Mouse (Mus musculus) lung, embryonic 14.5 days (tissue): ENCODE measurements at regions not wholly inside any gene's neighbourhood (a gene's known extent, or its start where the extent isn't known, plus 50 kb on each side); places are given as distances from the start of the nearest gene placed in this dataset.
A peak's percentile ranks its signal among the peaks of the same experiment; 100 is the strongest.

ENCODE experiments used
- ATAC-seq: fragments of 200-750 bp; cut with Nextera tagmentation; 2 replicates; pipeline ENCODE4 v1.8.0; 2017; ENCODE audit warnings: mild to moderate bottlenecking, moderate TSS enrichment, moderate library complexity; ENCODE audit not compliant: insufficient read depth
- DNase-seq: peaks from one replicate; pipeline ENCODE4 v3.0.0-alpha.2; 2015
- H3K27ac ChIP-seq: fragments of 300-500 bp; sonication (generic); 2 replicates; pipeline ENCODE4 v1.5.1; 2014; ENCODE audit warnings: low read depth, mild to moderate bottlenecking, moderate library complexity
- H3K27me3 ChIP-seq: fragments of 300-500 bp; sonication (generic); 2 replicates; pipeline ENCODE4 v1.6.1; 2014; ENCODE audit warnings: low read length, control low read depth; ENCODE audit not compliant: insufficient read depth
- H3K36me3 ChIP-seq: fragments of 300-500 bp; sonication (generic); 2 replicates; pipeline ENCODE4 v1.6.1; 2014; ENCODE audit warnings: control low read depth; ENCODE audit not compliant: insufficient read depth
- H3K4me1 ChIP-seq: fragments of 300-500 bp; sonication (generic); 2 replicates; pipeline ENCODE4 v1.6.1; 2014; ENCODE audit warnings: antibody characterized with exemption, control low read depth; ENCODE audit not compliant: insufficient read depth
- H3K4me2 ChIP-seq: fragments of 300-500 bp; sonication (generic); 2 replicates; pipeline ENCODE4 v1.6.1; 2014; ENCODE audit warnings: mild to moderate bottlenecking
- H3K4me3 ChIP-seq: fragments of 300-500 bp; sonication (generic); 2 replicates; pipeline ENCODE4 v1.5.1; 2014; ENCODE audit warnings: low read depth, low read length
- H3K9ac ChIP-seq: fragments of 300-500 bp; sonication (generic); 2 replicates; pipeline ENCODE4 v1.6.1; 2014
- H3K9me3 ChIP-seq: fragments of 300-500 bp; sonication (generic); 2 replicates; pipeline ENCODE4 v1.6.1; 2016; ENCODE audit warnings: low read depth, low read length, control low read depth
- CTCF ChIP-seq: IDR thresholded peaks from 2 replicates; pipeline ENCODE4 v1.5.1; 2016; ENCODE audit warnings: antibody characterized with exemption, low read depth
- WGBS: fragments of 180-500 bp; shearing (Covaris S2); extraction: QIAGEN DNeasy Blood & Tissue Kit; methylation state at CpG from one replicate; pipeline ENCODE4 v1.1.7; 2014; 5-methylcytosine and 5-hydroxymethylcytosine counted together

DNA sequence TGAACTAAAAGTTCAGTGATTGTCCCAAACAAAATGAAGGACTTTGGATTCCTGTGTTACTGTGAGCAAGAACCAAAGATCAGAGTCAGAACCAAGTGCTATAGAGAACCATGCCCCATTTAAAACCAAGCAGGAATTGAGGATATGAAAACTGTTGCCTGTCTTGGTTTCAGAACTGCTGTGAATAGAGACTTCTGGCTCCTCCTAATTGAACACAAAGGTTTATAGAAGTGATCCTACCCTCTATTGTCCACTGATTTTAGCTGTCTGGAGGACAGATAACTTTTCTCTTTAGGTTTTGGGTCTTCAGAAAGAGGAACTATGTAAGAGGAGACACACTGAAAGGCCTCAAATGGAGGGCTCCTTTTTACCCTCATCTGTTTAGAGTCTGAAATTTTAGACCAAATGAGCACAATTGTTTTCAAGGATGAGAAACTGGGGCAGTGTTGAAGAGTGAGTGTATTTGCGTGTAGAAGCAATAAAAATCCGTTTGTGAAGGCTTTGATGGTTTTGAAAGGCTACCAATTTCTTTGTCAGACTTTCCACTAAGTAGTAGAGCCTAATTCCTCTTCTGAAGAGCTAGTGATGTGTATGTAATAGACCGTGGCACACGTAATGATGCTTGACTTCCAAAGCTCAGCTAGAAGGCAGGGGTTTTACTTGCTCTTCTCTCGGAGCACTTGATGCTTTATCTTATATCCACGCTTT lies 255.6 kb downstream of the Gpd2 start:
- H3K9ac ChIP-seq: no peak overlapping the region
- H3K4me2 ChIP-seq: no peak overlapping the region
- ATAC-seq: no peak
- H3K27me3 ChIP-seq: no peaks in the 10 kb centered on the region
- H3K27ac ChIP-seq: no peak overlapping the region
- no peaks in the 10 kb centered on the region for H3K36me3 ChIP-seq
- no peaks in the 10 kb centered on the region for H3K9me3 ChIP-seq
- H3K4me3 ChIP-seq: no peak overlapping the region
- no peak for DNase-seq
- H3K4me1 ChIP-seq: no peaks in the 10 kb centered on the region
- TF ChIP-seq CTCF: no peak
- 72% methylated on average over 6 of the region's 6 CpGs for WGBS

DNA sequence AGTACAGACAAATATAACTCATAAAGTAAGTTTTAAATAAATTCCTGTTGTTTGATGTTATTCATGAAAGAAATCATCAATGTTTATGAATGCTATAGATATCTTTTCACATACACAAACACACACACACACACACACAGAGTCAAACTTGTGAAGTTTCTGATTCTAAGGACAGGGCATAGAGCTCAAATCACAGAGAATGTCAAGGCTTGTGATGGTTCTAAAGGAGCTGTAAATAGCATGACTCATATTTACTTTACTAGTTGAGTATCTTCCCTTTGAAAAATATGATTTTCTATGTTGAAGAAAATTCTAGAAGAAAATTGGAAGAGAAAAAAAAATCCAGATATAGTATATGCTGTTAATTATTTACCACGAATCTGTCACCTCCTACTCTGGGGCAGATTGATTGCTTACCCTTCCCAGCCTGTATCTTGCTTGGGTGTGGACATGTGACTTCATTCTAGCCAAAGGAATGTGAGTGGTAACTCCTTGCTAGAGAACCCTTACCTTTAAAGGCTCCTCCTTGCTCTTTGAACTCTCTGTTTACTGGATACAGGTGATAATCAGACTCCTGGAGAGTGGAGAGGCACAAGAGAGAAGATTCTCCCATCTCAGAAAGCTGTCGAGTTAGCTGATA lies 259.0 kb downstream of the Gpd2 start:
- no peak for DNase-seq
- Histone ChIP-seq H3K27me3 (no peaks in the 10 kb centered on the region), H3K36me3 (no peaks in the 10 kb centered on the region), H3K4me2 (no peak overlapping the region), H3K9ac (no peak overlapping the region), H3K4me3 (no peak overlapping the region), H3K27ac (no peak overlapping the region), H3K9me3 (no peaks in the 10 kb centered on the region), H3K4me1 (no peaks in the 10 kb centered on the region)
- ATAC-seq: no peak
- 34% methylated on average over 2 of the region's 2 CpGs for WGBS
- no peak for TF ChIP-seq CTCF

DNA sequence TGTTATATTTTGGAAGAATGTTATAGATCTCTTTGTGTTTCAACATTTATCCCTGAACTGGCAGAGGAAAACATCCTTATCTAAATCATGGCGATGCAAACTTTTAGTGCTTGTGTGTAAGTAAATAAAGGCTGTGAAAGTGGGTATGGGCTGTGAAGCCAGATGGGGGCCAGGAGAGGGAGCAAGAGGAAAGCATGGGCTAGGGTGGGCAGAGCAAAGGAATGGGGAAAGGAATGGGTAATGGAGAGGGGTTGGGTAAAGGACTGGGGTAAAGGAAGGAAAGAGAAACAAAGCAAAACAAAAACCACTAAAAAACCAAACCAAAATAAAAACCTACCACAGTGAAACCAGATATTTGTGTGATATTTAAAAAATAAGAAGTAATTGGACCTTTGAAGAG lies 260.5 kb downstream of the Gpd2 start:
- H3K4me2 ChIP-seq: no peak overlapping the region
- TF ChIP-seq CTCF: no peak
- H3K9me3 ChIP-seq: no peaks in the 10 kb centered on the region
- WGBS: 47% methylated on average over 1 of the region's 1 CpGs
- no peak for DNase-seq
- no peak overlapping the region for H3K4me3 ChIP-seq
- H3K36me3 ChIP-seq: no peaks in the 10 kb centered on the region
- H3K9ac ChIP-seq: no peak overlapping the region
- ATAC-seq: no peak
- no peak overlapping the region for H3K27ac ChIP-seq
- H3K27me3 ChIP-seq: no peaks in the 10 kb centered on the region
- H3K4me1 ChIP-seq: no peaks in the 10 kb centered on the region

DNA sequence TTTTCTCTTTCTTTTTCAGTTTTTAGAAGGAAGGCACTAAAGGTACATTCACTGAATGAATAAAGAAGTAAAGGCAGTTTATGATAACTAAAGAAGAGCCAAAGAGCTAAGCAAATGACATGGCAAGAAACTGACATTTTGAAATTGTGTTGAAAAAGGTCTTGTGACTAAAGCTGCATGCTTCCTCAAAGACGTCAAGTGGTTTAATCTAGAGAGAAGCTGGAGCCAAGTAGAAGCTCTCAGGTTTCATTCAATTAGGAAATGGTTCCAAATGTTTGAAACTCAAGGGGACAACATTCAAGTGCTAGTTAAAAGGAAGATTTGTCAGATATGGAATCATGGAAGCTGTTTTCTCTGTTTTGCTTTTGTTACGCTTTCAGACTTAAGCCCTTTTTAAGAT lies 267.2 kb downstream of the Gpd2 start:
- no peak overlapping the region for H3K27ac ChIP-seq
- no peaks in the 10 kb centered on the region for H3K36me3 ChIP-seq
- H3K4me3 ChIP-seq: no peak overlapping the region
- 43% methylated on average over 2 of the region's 2 CpGs for WGBS
- ATAC-seq (no peak), DNase-seq (peak; percentile 7)
- no peak overlapping the region for H3K4me2 ChIP-seq
- H3K27me3 ChIP-seq: no peaks in the 10 kb centered on the region
- H3K9ac ChIP-seq: no peak overlapping the region
- no peaks in the 10 kb centered on the region for H3K4me1 ChIP-seq
- no peak for TF ChIP-seq CTCF
- H3K9me3 ChIP-seq: no peaks in the 10 kb centered on the region

DNA sequence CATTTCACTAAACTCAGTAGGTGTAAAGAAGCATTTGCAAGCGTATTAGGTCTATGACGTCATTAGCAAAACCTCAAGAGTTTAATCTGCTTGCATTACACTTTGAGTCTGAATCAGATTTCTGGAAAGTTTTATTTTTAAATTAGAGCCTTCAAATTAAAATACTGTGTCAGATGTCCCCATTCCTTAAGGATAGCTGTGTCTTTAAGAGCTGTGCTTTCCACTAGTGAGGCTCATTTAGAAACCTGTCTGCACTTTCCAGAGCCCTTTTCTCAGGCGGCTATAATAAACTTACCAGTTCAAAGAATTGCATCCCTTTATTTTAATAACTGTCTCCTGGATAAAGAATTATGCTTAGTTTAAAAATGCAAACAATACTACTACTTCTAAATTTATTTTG lies 285.0 kb downstream of the Gpd2 start:
- no peaks in the 10 kb centered on the region for H3K36me3 ChIP-seq
- H3K4me3 ChIP-seq: no peak overlapping the region
- H3K27me3 ChIP-seq: no peaks in the 10 kb centered on the region
- no peak for DNase-seq
- ATAC-seq: no peak
- H3K9me3 ChIP-seq: no peaks in the 10 kb centered on the region
- H3K4me1 ChIP-seq: no peaks in the 10 kb centered on the region
- no peak overlapping the region for H3K9ac ChIP-seq
- WGBS: 80% methylated on average over 3 of the region's 3 CpGs
- H3K4me2 ChIP-seq: no peak overlapping the region
- no peak for TF ChIP-seq CTCF
- H3K27ac ChIP-seq: no peak overlapping the region

DNA sequence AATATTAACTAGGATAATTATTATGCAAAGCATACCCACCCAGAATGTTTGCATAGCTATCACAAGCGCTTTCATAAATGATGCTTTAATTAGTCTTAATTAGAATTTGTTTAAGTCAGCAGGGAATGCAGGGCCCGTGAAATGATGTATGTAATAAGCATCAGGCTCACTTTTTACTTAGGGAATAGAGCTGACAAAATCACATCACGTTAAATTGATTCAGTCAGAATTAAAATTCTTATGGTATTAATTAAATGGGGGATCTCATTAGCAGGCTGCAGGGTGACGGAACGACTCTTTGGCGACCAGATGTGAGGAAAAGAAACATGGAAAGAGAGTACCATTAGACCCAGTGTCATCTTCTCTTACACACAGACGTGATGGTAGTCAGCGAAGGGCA lies 285.5 kb downstream of the Gpd2 start:
- 76% methylated on average over 8 of the region's 8 CpGs for WGBS
- Histone ChIP-seq H3K4me1 (no peaks in the 10 kb centered on the region), H3K4me3 (no peak overlapping the region), H3K9ac (no peak overlapping the region), H3K27me3 (no peaks in the 10 kb centered on the region), H3K4me2 (no peak overlapping the region), H3K36me3 (no peaks in the 10 kb centered on the region), H3K27ac (no peak overlapping the region), H3K9me3 (no peaks in the 10 kb centered on the region)
- no peak for DNase-seq
- no peak for TF ChIP-seq CTCF
- no peak for ATAC-seq

DNA sequence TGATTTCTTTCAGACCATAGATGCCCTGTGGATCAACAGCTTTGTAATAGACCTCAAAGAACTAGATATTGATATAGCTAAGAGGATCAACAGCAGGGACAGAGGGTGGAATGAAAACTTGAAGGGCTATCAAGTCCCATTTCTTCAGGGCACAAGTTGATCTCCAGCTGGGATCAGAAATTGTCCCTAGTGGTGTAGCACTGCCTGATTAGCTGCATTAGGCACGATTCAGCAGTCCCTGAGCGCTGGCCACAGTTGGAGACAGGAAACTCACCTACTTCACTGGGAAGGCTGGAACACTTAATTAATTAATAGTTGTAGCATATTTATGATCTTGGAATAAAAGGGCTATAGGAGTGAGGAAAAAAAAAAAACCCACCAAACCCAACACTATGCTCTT lies 290.5 kb downstream of the Gpd2 start:
- DNase-seq (no peak), ATAC-seq (no peak)
- no peaks in the 10 kb centered on the region for H3K4me1 ChIP-seq
- H3K27ac ChIP-seq: no peak overlapping the region
- H3K27me3 ChIP-seq: no peaks in the 10 kb centered on the region
- H3K36me3 ChIP-seq: no peaks in the 10 kb centered on the region
- no peak overlapping the region for H3K4me2 ChIP-seq
- H3K9me3 ChIP-seq: no peaks in the 10 kb centered on the region
- H3K9ac ChIP-seq: no peak overlapping the region
- no peak for TF ChIP-seq CTCF
- no peak overlapping the region for H3K4me3 ChIP-seq
- 63% methylated on average over 2 of the region's 2 CpGs for WGBS
